Mouse (Mus musculus): ENCODE data around the gene Uaca. TPM values are rescaled to one million over a fixed set of nuclear protein-coding genes. Genes with fewer than 3 reads are reported as not detected.

The Uaca gene
- polyA plus RNA-seq, 1 experiment from 2014 or later, result 15.2 TPM

GRCm38 (mm10) chr9:60785069-60785468, 9.3 kb upstream of the Uaca start:
- no peak overlapping the region for H3K9ac ChIP-seq
- WGBS, result 65% methylated on average over 4 of the region's 4 CpGs
- no peak overlapping the region for H3K27ac ChIP-seq
- H3K4me3 ChIP-seq (replicated peaks; ENCODE audit: low read length), result no peak overlapping the region
- H3K4me1 ChIP-seq (replicated peaks; ENCODE audit: control insufficient read depth, insufficient read depth, low read length), result peaks cover 5% of the 10 kb centered on the region; the same call in 1 of the 2 replicates
- H3K9me3 ChIP-seq (ENCODE audit: control insufficient read depth, low read length), result no peaks in the 10 kb centered on the region
- H3K27me3 ChIP-seq (ENCODE audit: control insufficient read depth, insufficient read depth, low read length), result no peaks in the 10 kb centered on the region
- ATAC-seq (ENCODE audit: low FRiP score), result no peak
- H3K4me2 ChIP-seq (replicated peaks), result no peak overlapping the region
- no peaks in the 10 kb centered on the region for H3K36me3 ChIP-seq (replicated peaks; ENCODE audit: control insufficient read depth, insufficient read depth)
- DNase-seq (ENCODE audit: low spot score), result no peak

- Histone ChIP-seq H3K4me3 (replicated peaks; ENCODE audit: low read length) (no peak overlapping the region), H3K9ac (no peak overlapping the region), H3K4me2 (replicated peaks) (no peak overlapping the region), H3K4me1 (replicated peaks; ENCODE audit: control insufficient read depth, insufficient read depth, low read length) (no peaks in the 10 kb centered on the region), H3K27me3 (ENCODE audit: control insufficient read depth, insufficient read depth, low read length) (no peaks in the 10 kb centered on the region), H3K27ac (no peak overlapping the region), H3K9me3 (ENCODE audit: control insufficient read depth, low read length) (no peaks in the 10 kb centered on the region), H3K36me3 (replicated peaks; ENCODE audit: control insufficient read depth, insufficient read depth) (no peaks in the 10 kb centered on the region)
- WGBS, result 16% methylated on average over 2 of the region's 2 CpGs
- ATAC-seq (ENCODE audit: low FRiP score), result no peak
- DNase-seq (ENCODE audit: low spot score), result no peak
Measured at GRCm38 (mm10) chr9:60787517-60788110, 6.7 kb upstream of the Uaca start.

GRCm38 (mm10) chr9:60790282-60790681, 4.1 kb upstream of the Uaca start:
- no peak for DNase-seq (ENCODE audit: low spot score)
- ATAC-seq (ENCODE audit: low FRiP score), result no peak
- Histone ChIP-seq H3K36me3 (replicated peaks; ENCODE audit: control insufficient read depth, insufficient read depth) (no peaks in the 10 kb centered on the region), H3K9ac (no peak overlapping the region), H3K4me3 (replicated peaks; ENCODE audit: low read length) (no peak overlapping the region), H3K27ac (no peak overlapping the region), H3K27me3 (ENCODE audit: control insufficient read depth, insufficient read depth, low read length) (0 out of 2 replicates have a peak, but pooled peaks cover 2% of the 10 kb centered on the region), H3K9me3 (ENCODE audit: control insufficient read depth, low read length) (no peaks in the 10 kb centered on the region), H3K4me2 (replicated peaks) (no peak overlapping the region), H3K4me1 (replicated peaks; ENCODE audit: control insufficient read depth, insufficient read depth, low read length) (0 out of 2 replicates have a peak, but pooled peaks cover 5% of the 10 kb centered on the region)
- 87% methylated on average over 2 of the region's 2 CpGs for WGBS

DNA sequence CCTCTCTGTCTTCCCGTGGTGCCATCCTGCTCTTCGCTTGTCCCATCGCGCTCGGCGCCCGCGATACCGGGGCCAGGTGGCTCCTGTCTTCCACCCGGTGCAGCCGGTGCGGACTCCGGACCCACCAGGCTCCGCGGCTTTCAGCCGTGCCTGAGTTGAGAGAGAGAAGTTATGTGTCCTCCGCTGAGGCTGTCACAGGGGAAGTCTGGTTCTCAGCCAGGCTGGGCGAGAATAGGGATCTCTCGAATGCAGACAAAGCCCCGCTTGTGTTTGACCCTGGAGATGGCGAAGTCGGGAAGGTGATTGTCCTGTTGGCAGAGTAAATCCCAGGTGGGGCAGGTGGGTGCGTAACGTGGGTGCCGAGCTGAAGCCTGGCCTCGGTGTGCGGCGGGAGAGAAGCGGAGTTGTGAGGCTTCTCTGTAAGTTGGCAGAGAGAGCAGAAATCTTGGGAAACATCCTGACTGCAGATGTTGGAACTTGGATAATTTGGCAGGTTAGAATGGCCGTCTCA, 554 bp downstream of the Uaca start:
- Histone ChIP-seq H3K27me3 (ENCODE audit: control insufficient read depth, insufficient read depth, low read length) (0 out of 2 replicates have a peak, but pooled peaks cover 2% of the 10 kb centered on the region), H3K9me3 (ENCODE audit: control insufficient read depth, low read length) (no peaks in the 10 kb centered on the region), H3K36me3 (replicated peaks; ENCODE audit: control insufficient read depth, insufficient read depth) (no peaks in the 10 kb centered on the region), H3K9ac (peak overlapping the region; percentile 64), H3K27ac (no peak overlapping the region), H3K4me3 (replicated peaks; ENCODE audit: low read length) (peak overlapping the region; percentile 73), H3K4me2 (replicated peaks) (peak overlapping the region; percentile 87), H3K4me1 (replicated peaks; ENCODE audit: control insufficient read depth, insufficient read depth, low read length) (0 out of 2 replicates have a peak, but pooled peaks cover 5% of the 10 kb centered on the region)
- WGBS, result 3% methylated on average over 30 of the region's 30 CpGs
- ATAC-seq (ENCODE audit: low FRiP score) (peak; percentile 27), DNase-seq (ENCODE audit: low spot score) (no peak)

DNA sequence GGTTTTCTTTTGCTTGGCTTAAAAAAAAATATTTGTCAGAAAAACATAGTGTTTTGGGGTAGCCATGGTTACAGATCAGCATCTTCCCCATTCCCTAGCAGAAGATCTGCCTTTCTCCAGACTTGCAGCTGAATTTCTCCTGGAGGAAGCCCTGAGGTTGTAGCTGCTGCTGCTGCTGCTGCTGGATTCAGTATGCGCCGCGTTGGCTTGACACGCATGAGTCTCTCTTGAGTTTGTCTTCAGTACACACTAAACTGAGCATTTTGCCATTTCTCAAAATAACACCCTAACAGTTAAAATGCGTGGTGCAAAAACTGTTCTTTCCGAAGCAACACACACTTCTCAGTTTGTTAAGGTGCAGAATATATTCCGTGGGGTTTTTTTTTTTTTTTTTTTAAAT, 1.7 kb downstream of the Uaca start:
- H3K27ac ChIP-seq, result no peak overlapping the region
- no peak for DNase-seq (ENCODE audit: low spot score)
- 82% methylated on average over 7 of the region's 7 CpGs for WGBS
- H3K27me3 ChIP-seq (ENCODE audit: control insufficient read depth, insufficient read depth, low read length), result 0 out of 2 replicates have a peak, but pooled peaks cover 2% of the 10 kb centered on the region
- H3K4me3 ChIP-seq (replicated peaks; ENCODE audit: low read length), result no peak overlapping the region
- H3K9me3 ChIP-seq (ENCODE audit: control insufficient read depth, low read length), result no peaks in the 10 kb centered on the region
- no peak for ATAC-seq (ENCODE audit: low FRiP score)
- peak overlapping the region; percentile 87 for H3K4me2 ChIP-seq (replicated peaks)
- no peak overlapping the region for H3K9ac ChIP-seq
- no peaks in the 10 kb centered on the region for H3K36me3 ChIP-seq (replicated peaks; ENCODE audit: control insufficient read depth, insufficient read depth)
- 0 out of 2 replicates have a peak, but pooled peaks cover 5% of the 10 kb centered on the region for H3K4me1 ChIP-seq (replicated peaks; ENCODE audit: control insufficient read depth, insufficient read depth, low read length)

- Histone ChIP-seq H3K36me3 (replicated peaks; ENCODE audit: control insufficient read depth, insufficient read depth) (no peaks in the 10 kb centered on the region), H3K4me3 (replicated peaks; ENCODE audit: low read length) (no peak overlapping the region), H3K9ac (no peak overlapping the region), H3K9me3 (ENCODE audit: control insufficient read depth, low read length) (no peaks in the 10 kb centered on the region), H3K27me3 (ENCODE audit: control insufficient read depth, insufficient read depth, low read length) (0 out of 2 replicates have a peak, but pooled peaks cover 2% of the 10 kb centered on the region), H3K4me1 (replicated peaks; ENCODE audit: control insufficient read depth, insufficient read depth, low read length) (0 out of 2 replicates have a peak, but pooled peaks cover 5% of the 10 kb centered on the region), H3K27ac (no peak overlapping the region), H3K4me2 (replicated peaks) (no peak overlapping the region)
- ATAC-seq (ENCODE audit: low FRiP score) (no peak), DNase-seq (ENCODE audit: low spot score) (no peak)
- WGBS, result 82% methylated on average over 6 of the region's 6 CpGs
Measured at GRCm38 (mm10) chr9:60797126-60797525, 2.8 kb downstream of the Uaca start.

DNA sequence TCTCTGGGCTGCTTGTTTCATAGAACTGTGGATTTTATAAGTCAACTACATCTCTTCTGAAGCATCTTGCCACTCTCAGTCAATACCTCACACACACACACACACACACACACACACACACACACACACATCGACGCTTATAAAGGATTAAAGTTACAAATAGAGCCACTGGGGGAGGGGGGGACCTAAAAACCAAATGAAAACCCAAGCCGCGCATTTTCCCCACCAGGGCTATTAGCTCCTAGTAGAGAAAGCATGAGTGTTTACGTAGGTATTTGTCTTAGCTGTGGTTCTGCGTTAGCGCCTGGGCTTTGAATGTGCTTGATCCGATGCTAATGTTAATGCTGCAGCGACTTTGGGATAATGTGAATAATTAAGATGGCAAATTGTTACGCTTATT, 4.7 kb downstream of the Uaca start:
- Histone ChIP-seq H3K4me1 (replicated peaks; ENCODE audit: control insufficient read depth, insufficient read depth, low read length) (no peaks in the 10 kb centered on the region), H3K9ac (no peak overlapping the region), H3K4me2 (replicated peaks) (0 out of 2 replicates have a peak overlapping the region, but pooled peaks have one; percentile 0), H3K9me3 (ENCODE audit: control insufficient read depth, low read length) (no peaks in the 10 kb centered on the region), H3K36me3 (replicated peaks; ENCODE audit: control insufficient read depth, insufficient read depth) (no peaks in the 10 kb centered on the region), H3K4me3 (replicated peaks; ENCODE audit: low read length) (no peak overlapping the region), H3K27me3 (ENCODE audit: control insufficient read depth, insufficient read depth, low read length) (no peaks in the 10 kb centered on the region), H3K27ac (no peak overlapping the region)
- DNase-seq (ENCODE audit: low spot score) (no peak), ATAC-seq (ENCODE audit: low FRiP score) (no peak)
- 49% methylated on average over 10 of the region's 10 CpGs for WGBS

GRCm38 (mm10) chr9:60800663-60801382, 6.5 kb downstream of the Uaca start:
- H3K4me1 ChIP-seq (replicated peaks; ENCODE audit: control insufficient read depth, insufficient read depth, low read length), result no peaks in the 10 kb centered on the region
- ATAC-seq (ENCODE audit: low FRiP score), result no peak
- no peak overlapping the region for H3K9ac ChIP-seq
- no peak overlapping the region for H3K4me2 ChIP-seq (replicated peaks)
- no peak for DNase-seq (ENCODE audit: low spot score)
- WGBS, result 85% methylated on average over 8 of the region's 8 CpGs
- no peaks in the 10 kb centered on the region for H3K27me3 ChIP-seq (ENCODE audit: control insufficient read depth, insufficient read depth, low read length)
- no peaks in the 10 kb centered on the region for H3K36me3 ChIP-seq (replicated peaks; ENCODE audit: control insufficient read depth, insufficient read depth)
- no peak overlapping the region for H3K27ac ChIP-seq
- H3K4me3 ChIP-seq (replicated peaks; ENCODE audit: low read length), result no peak overlapping the region
- H3K9me3 ChIP-seq (ENCODE audit: control insufficient read depth, low read length), result no peaks in the 10 kb centered on the region

- no peaks in the 10 kb centered on the region for H3K9me3 ChIP-seq (ENCODE audit: control insufficient read depth, low read length)
- ATAC-seq (ENCODE audit: low FRiP score) (no peak), DNase-seq (ENCODE audit: low spot score) (no peak)
- H3K4me3 ChIP-seq (replicated peaks; ENCODE audit: low read length), result no peak overlapping the region
- no peaks in the 10 kb centered on the region for H3K36me3 ChIP-seq (replicated peaks; ENCODE audit: control insufficient read depth, insufficient read depth)
- no peak overlapping the region for H3K27ac ChIP-seq
- WGBS, result 90% methylated on average over 1 of the region's 1 CpGs
- H3K4me2 ChIP-seq (replicated peaks), result no peak overlapping the region
- no peaks in the 10 kb centered on the region for H3K4me1 ChIP-seq (replicated peaks; ENCODE audit: control insufficient read depth, insufficient read depth, low read length)
- H3K27me3 ChIP-seq (ENCODE audit: control insufficient read depth, insufficient read depth, low read length), result no peaks in the 10 kb centered on the region
- H3K9ac ChIP-seq, result no peak overlapping the region
Measured at GRCm38 (mm10) chr9:60801746-60802145, 7.4 kb downstream of the Uaca start.
